Mouse (Mus musculus) large intestine, adult 2 months (tissue): ENCODE data around the gene Vps36. TPM values are rescaled to one million over a fixed set of nuclear protein-coding genes. Genes with fewer than 3 reads are reported as not detected.
A peak's percentile ranks its signal among the peaks of the same experiment; 100 is the strongest.

Experiments used
- DNase-seq: peaks from one replicate; pipeline ENCODE4 v3.0.0-alpha.2; 2012; ENCODE audit warnings: low read depth, low spot score
- WGBS: fragments of 180-500 bp; shearing (Covaris S2); methylation state at CpG from one replicate; pipeline ENCODE4 v1.1.7; 2018; 5-methylcytosine and 5-hydroxymethylcytosine counted together
- polyA plus RNA-seq: library from polyadenylated mRNA; depleted of rRNA; stranded (reverse); fragments of >200 nt; gene quantifications from 2 replicates; pipeline ENCODE4 v1.2.3, GENCODE M21; 2012; rRNA removed

Gene Vps36
- 9.2 and 10.4 TPM in 2 replicates for polyA plus RNA-seq

DNA sequence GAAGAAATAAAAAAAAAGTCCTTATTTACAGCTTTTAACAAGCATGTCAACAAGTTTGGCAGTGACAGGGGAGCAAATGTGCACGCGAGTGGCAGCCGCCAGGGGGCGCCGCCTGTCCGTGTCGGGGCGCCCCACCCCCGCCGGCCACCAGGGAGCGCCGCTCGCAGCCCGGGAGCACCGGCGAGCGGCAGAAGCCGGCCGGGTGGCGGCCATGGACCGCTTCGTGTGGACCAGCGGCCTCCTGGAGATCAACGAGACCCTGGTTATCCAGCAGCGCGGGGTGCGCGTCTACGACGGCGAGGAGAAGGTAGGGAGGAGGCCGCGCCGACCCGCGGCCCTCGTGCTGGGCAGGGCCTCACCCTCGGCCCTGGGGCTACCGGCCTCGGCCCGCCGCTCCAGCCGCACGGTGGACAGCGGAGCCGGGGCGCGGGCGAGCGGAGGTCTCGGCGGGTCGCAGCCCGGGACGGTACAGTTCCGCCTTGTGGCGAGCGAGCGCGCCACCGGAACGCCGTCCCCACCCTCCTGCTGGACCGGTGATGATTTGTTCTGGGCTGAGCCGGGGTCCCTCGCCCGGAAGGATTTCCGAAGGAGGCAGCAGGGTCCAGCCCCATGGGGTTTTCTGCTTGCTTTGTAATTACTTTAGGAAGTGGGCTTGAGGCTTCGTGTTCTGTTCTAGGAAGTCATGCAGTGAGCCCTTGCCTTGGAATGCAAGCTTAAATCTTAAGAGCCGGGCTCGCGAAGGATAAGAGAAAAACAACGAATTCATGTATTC lies at the start of gene Vps36:
TSS of gene Vps36 (plus strand) at position 150 of the 772 bp plus-strand sequence.
- under 1% methylated on average over 73 of the region's 73 CpGs for WGBS
- DNase-seq: peak; percentile 39

- no peak for DNase-seq
- WGBS: 91% methylated on average over 1 of the region's 1 CpGs
These were observed 48.7 kb upstream of the Vps36 start for GRCm38 (mm10) chr8:22143764-22144491.

DNA sequence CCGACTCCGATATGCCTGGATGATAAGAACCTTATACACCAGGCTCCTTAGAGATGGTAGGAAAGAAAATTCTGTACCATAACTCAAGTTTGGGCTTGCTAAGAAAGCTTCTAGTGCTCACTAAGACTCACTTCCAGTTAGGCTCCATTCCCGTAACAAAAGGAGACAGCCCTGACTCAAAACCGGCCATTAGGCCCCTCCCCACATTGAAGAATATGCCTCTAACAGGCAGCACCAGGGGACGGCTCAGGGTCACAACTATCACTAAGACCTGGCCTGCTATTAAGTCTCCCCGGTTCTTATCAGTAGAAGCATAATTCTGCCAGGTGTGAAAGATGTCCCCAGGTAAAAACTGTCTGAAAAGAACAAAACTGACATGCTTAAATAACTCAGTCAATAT lies 46.8 kb upstream of the Vps36 start:
- 84% methylated on average over 6 of the region's 6 CpGs for WGBS
- no peak for DNase-seq

GRCm38 (mm10) chr8:22147706-22148366 lies 44.8 kb upstream of the Vps36 start:
- WGBS: 91% methylated on average over 9 of the region's 9 CpGs

GRCm38 (mm10) chr8:22148367-22148740 lies 44.3 kb upstream of the Vps36 start:
- 97% methylated on average over 7 of the region's 7 CpGs for whole genome bisulfite sequencing
- DNase-seq: no peak

More at GRCm38 (mm10) chr8:22147706-22148366, 44.8 kb upstream of the Vps36 start:
- no peak for DNase-seq

- WGBS: 48% methylated on average over 11 of the region's 11 CpGs
- DNase-seq: no peak
These were observed 42.8 kb upstream of the Vps36 start for GRCm38 (mm10) chr8:22149643-22150344.

GRCm38 (mm10) chr8:22150345-22150663 lies 42.3 kb upstream of the Vps36 start:
- DNase-seq: no peak

GRCm38 (mm10) chr8:22162206-22162605 lies 30.4 kb upstream of the Vps36 start:
- no peak for DNase-seq
- WGBS: 78% methylated on average over 8 of the region's 8 CpGs

More at GRCm38 (mm10) chr8:22150345-22150663, 42.3 kb upstream of the Vps36 start:
- 14% methylated on average over 3 of the region's 3 CpGs for WGBS

DNA sequence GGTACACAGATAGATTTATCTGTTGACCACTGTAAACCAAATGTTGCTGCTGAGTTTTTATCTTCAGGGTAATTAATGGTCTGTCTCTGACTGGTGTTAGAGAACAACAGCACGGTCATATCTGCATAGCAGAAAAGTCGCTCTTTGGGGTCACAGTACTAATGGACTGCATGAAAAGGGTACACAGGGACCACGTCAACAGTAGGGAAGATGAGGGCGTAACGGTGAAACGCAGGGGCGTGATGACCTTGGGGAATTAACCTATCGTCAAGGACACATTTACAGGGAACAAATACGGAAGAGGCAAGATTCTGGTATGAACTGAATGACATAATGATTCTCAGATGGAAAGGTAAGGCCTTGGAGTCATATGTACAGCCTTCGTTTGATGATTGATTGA lies 28.2 kb upstream of the Vps36 start:
- WGBS: 91% methylated on average over 10 of the region's 10 CpGs

DNA sequence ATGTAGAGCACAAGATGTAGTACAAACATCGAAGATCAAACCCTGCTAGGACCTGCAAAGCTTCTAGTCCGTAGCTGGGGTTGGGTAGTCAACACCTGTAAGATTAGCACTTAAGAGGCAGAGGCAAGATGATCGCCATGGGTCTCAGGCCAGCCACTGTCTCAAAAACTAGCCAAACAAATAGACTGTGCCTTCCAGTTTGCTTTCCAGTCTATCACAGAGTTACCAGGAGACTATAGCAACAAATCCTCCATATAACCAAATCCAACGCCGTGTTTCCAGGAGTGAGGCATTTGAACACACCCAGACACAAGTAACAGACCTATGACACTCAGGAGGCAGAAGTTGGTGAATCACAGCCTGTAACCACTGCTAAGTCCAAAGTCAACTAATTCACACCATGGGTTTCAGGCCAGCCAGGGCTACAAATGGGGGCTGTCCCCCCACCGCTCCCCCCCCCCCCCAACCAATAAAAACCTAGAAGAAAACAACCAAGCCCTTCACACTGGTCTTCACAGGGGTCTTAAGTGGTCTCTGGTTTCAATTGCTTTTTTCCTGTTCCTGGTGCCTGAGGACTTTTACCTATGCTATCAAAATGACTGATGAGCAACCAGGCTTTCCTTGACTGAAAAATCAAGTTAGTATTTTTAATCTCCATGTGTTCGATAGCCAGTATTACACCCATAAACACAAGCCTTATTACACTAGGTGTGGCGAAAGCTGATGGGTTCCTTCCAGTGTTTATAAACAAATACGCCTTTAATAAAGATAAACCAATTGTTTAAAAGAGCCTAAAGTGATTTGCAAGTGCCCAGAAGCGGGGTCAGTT lies 27.1 kb upstream of the Vps36 start:
- 28% methylated on average over 10 of the region's 10 CpGs for WGBS
- DNase-seq: no peak

More for the DNA sequence above, 28.2 kb upstream of the Vps36 start:
- no peak for DNase-seq

GRCm38 (mm10) chr8:22166080-22166603 lies 26.5 kb upstream of the Vps36 start, which contains the start of gene Nek3:
Gene Nek3 (minus strand): TSS chr8:22166435.
- DNase-seq: peak; percentile 70
- WGBS: under 1% methylated on average over 41 of the region's 43 CpGs

DNA sequence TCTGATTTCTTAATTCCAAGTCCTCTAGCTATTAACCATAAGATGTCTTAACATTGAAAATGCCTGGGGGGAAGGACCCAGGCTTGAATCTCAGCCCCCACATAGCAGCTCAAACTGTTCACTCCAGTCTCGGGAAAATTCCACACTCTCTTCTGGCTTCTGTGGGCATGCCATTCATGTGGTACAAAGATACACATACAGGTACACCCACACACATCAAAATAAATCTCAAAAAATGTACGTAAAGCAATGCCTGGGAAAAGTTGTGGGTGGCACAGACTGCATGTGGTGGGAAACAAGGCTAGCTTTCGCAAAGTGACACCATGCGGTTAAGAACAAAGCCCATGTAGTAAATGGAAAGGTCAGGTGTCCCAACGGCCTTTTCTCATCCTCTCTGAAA lies 23.4 kb upstream of the Vps36 start:
- WGBS: 94% methylated on average over 5 of the region's 5 CpGs
- DNase-seq: no peak

DNA sequence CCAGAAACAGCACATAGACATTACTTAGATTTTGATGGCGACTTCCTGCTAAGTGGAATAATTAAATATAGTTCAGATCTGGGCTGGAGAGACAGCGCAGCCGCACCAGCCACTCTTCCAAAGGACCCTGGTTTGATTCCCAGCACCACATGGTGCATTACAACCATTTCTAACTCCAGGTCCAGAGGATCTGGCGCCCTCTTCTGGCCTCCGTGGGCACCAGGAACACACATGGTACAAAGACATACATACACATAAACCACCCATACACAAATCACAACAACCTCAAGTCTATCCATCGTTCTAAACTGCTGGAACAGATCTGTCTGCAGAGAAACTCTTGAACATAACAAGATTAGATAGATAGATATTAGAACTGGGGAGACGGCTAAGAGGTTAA lies 16.6 kb upstream of the Vps36 start:
- WGBS: 98% methylated on average over 7 of the region's 7 CpGs
- no peak for DNase-seq

DNA sequence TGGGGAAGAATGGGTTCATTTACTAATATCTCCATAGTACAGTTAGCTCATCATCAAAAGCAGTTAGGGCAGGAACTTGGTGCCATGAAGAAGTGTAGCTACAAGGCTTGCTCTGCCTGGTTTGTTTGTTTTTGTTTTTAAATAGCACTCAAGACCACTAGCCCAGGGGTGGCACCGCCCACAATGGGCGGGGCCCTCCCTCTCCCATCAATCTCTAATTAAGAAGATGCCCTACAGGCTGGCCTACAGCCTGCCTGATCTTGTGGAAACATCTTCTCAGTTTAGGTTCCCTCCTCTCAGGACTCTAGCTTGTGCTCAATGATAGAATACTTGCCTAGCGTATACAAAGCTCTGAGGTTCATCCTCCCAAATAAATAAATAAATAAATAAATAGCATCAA lies 7.7 kb upstream of the Vps36 start:
- DNase-seq: no peak
- 5% methylated on average over 3 of the region's 3 CpGs for WGBS

DNA sequence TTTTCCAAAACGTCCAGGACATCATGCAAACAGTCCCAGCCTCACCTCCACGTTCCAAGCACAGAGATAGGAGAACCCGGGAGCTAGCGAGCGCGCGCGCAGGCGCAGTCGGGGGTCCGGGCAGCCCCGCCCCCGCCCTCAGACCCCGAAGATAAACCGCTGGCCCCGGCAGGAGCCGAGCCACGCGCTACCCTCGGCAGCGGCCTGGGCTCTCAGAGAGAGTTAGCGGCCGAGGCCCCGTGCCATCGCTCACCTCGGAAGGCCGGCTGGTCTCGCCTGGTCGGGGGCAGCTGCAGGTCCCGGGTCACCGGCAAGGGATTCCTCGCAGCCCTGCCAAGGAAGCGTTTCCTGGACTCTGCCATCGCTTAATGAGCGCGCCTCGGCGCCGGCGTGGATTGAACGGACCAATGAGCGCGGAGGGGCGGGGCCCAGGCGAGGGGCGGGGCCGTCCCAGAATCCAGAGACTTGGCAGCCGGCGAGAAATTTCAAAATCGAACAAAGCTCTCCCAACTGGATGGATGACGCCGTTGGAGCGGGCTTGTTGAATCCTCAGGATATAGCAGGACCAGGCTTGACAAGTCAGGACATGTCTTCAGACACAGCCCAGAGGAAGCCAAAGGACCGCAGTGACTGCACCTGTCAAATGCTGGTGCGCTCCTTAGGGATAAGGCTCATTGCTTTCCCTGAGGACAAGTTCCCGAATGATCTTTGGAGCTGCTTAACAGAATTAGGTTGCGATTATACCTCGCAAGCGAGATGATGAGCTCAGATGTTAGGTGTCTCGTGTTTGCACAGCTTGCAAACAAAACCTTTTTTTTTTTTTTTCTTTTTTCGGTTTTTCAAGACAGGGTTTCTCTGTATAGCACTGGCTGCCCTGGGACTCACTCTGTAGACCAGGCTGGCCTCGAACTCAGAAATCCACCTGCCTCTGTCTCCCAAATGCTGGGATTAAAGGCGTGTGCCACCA lies 6.9 kb upstream of the Vps36 start, which contains the start of gene Ckap2:
TSS of gene Ckap2 (minus strand) at position 389 of the 967 bp plus-strand sequence.
- DNase-seq: peak; percentile 64
- 2% methylated on average over 63 of the region's 63 CpGs for WGBS

- DNase-seq: peak; percentile 22
- WGBS: 6% methylated on average over 12 of the region's 12 CpGs
These were observed 912 bp downstream of the Vps36 start for GRCm38 (mm10) chr8:22193432-22194010.

- 77% methylated on average over 6 of the region's 6 CpGs for WGBS
These were observed 5.3 kb downstream of the Vps36 start for GRCm38 (mm10) chr8:22197914-22198313.

More at GRCm38 (mm10) chr8:22197914-22198313, 5.3 kb downstream of the Vps36 start:
- no peak for DNase-seq
